Mouse (Mus musculus) c-Kit-positive CD71-positive TER-119-negative erythroid progenitor cells, embryonic 14.5 days (primary cell): Measurements from ENCODE around the gene Cubn.

Experiments
- DNase-seq: peaks from one replicate; pipeline ENCODE4 v3.0.0-alpha.2; 2013; ENCODE audit warnings: low read depth

Gene Cubn

GRCm38 (mm10) chr2:13407698-13408097 is 83.9 kb downstream of the Cubn start:
- no peak for DNase-seq

- no peak for DNase-seq
Observed at GRCm38 (mm10) chr2:13407272-13407671, 84.3 kb downstream of the Cubn start.

GRCm38 (mm10) chr2:13404986-13405678 is 86.5 kb downstream of the Cubn start:
- DNase-seq: no peak

GRCm38 (mm10) chr2:13400831-13401230 is 90.8 kb downstream of the Cubn start:
- DNase-seq: no peak

- no peak for DNase-seq
Observed at GRCm38 (mm10) chr2:13399480-13400072, 92.0 kb downstream of the Cubn start.

GRCm38 (mm10) chr2:13398955-13399354 is 92.7 kb downstream of the Cubn start:
- DNase-seq: no peak

GRCm38 (mm10) chr2:13398551-13398950 is 93.1 kb downstream of the Cubn start:
- no peak for DNase-seq

- DNase-seq: no peak
Observed at GRCm38 (mm10) chr2:13396124-13396540, 95.5 kb downstream of the Cubn start.

GRCm38 (mm10) chr2:13391018-13391417 is 100.6 kb downstream of the Cubn start:
- no peak for DNase-seq

GRCm38 (mm10) chr2:13386631-13387030 is 105.0 kb downstream of the Cubn start:
- no peak for DNase-seq

- DNase-seq: no peak
Observed at GRCm38 (mm10) chr2:13385542-13386345, 105.9 kb downstream of the Cubn start.

- DNase-seq: peak; percentile 82
Observed at GRCm38 (mm10) chr2:13384775-13385541, 106.7 kb downstream of the Cubn start.

GRCm38 (mm10) chr2:13376166-13376565 is 115.4 kb downstream of the Cubn start:
- no peak for DNase-seq

GRCm38 (mm10) chr2:13373291-13373690 is 118.3 kb downstream of the Cubn start:
- DNase-seq: no peak

- no peak for DNase-seq
Observed at GRCm38 (mm10) chr2:13372825-13373224, 118.8 kb downstream of the Cubn start.

GRCm38 (mm10) chr2:13372256-13372824 is 119.3 kb downstream of the Cubn start:
- no peak for DNase-seq

- DNase-seq: no peak
Observed at GRCm38 (mm10) chr2:13371797-13372170, 119.8 kb downstream of the Cubn start.

GRCm38 (mm10) chr2:13371072-13371796 is 120.4 kb downstream of the Cubn start:
- no peak for DNase-seq

GRCm38 (mm10) chr2:13370556-13370955 is 121.1 kb downstream of the Cubn start:
- no peak for DNase-seq

GRCm38 (mm10) chr2:13368517-13368916 is 123.1 kb downstream of the Cubn start:
- no peak for DNase-seq

GRCm38 (mm10) chr2:13357885-13358552 is 133.6 kb downstream of the Cubn start:
- DNase-seq: no peak
